Mouse (Mus musculus): ENCODE measurements at regions not wholly inside any gene's neighbourhood (a gene's known extent, or its start where the extent isn't known, plus 50 kb on each side); places are given as distances from the start of the nearest gene placed in this dataset.

DNA sequence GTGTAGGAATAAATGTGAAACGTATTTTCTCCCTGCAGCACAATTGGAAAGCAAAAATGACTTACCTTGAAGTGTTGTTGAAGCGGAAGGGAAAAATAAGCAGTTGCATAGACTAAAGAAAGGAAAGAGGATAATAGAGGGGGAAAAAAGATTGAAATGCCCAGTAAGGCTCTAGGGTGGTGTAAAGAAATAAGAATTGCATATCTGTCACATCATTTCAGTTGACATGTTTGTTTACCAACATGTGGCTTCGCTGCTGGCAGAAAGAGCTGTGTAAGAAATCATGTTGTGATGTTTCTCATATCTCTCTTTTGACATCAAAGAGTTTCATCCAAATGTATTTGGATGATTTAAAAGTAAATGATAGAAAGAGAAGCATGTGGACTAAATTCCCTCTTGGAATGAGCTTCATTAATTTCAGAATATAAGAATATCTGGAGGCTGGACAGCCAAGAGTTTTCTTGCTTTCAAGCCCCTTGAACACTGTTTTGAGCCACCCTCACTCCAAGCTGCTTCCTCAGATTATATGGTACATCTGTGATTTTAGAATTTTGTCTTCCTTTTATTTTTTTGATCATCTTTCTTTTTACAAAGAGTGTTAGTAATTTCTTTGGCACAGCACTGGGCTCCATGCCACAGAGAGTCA, 679.0 kb downstream of the Brinp1 start:
- no peak for TF ChIP-seq POLR2A (IDR thresholded peaks at IDR 0.05; ENCODE audit: low read depth, low read length)
- no peak for TF ChIP-seq CTCF (IDR thresholded peaks at IDR 0.05; ENCODE audit: borderline replicate concordance, insufficient read depth, low read length)

All from embryonic fibroblast, embryonic 13.5 days (primary cell).